Mouse (Mus musculus) lung, adult 18-20 months (tissue): ENCODE results near the gene Spryd3.
A peak's percentile ranks its signal among the peaks of the same experiment; 100 is the strongest.

ENCODE experiments used
- DNase-seq, 2 experiments: peaks; one replicate each; pipeline ENCODE4 v3.0.0; 2022; ENCODE audit warnings: mixed read lengths in 2 of 2

The Spryd3 gene

DNA sequence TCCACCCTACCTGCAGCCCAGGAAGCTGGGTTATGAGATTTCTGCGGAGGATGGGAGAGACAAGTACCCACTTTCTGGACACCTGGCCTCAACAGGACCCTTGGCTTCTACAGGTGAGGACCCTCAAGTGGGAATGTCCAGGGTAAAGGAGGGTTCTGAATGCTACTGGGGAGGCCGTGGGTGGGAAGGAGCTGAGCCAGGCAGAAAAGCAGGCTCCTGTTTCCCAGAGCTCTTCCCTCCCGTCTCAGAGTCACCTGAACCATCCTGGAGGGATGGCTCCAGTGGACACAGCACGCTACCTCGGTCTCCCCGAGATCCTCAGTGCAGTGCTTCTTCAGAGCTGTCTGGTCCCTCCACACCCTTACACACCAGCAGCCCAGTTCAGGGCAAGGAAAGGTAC, 23.9 kb downstream of the Spryd3 start:
- no peak for DNase-seq

DNA sequence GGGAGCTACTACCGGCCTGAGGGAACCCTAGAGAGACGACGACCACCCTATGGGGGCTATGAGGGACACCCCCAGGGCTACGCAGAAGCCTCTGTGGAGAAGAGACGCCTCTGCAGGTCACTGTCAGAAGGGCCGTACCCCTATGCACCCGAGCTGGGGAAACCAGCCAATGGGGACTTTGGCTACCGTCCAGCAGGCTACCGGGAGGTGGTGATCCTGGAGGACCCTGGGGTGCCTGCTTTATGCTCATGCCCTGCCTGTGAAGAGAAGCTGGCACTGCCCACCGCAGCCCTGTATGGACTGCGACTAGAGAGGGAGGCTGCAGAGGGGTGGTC, 24.6 kb downstream of the Spryd3 start:
- DNase-seq, result no peak

DNA sequence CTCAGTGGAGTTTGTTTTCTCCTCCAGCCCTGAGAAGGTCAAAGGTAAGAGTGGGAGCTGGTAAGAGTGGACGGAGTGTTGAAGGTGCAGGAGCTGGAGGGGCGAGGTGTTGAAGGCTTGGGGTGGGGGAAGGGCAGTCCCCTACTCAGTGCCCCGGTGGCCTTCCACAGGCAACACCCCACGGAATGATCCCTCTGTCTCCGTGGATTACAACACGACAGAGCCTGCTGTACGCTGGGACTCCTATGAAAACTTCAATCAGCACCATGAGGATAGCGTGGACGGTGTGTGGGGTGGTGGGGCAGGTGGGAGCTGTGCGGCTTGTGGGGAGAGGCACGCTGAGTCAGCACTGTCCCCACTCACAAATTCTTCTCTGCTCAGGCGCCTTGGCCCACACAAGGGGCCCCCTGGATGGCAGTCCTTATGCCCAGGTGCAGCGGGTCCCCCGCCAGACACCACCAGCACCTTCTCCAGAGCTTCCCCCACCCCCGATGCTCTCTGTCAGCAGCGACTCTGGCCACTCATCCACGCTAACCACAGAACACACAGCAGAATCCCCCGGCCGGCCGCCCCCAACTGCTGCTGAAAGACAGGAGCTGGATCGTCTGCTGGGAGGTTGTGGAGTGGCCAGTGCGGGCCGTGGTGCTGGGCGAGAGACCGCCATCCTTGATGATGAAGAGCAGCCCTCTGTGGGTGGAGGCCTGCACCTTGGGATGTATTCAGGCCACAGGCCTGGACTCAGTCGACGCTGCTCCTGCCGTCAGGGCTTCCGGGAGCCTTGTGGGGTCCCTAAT, 25.1 kb downstream of the Spryd3 start:
- no peak for DNase-seq

- no peak for DNase-seq
Measured at GRCm38 (mm10) chr15:102110271-102110670, 25.8 kb downstream of the Spryd3 start.

DNA sequence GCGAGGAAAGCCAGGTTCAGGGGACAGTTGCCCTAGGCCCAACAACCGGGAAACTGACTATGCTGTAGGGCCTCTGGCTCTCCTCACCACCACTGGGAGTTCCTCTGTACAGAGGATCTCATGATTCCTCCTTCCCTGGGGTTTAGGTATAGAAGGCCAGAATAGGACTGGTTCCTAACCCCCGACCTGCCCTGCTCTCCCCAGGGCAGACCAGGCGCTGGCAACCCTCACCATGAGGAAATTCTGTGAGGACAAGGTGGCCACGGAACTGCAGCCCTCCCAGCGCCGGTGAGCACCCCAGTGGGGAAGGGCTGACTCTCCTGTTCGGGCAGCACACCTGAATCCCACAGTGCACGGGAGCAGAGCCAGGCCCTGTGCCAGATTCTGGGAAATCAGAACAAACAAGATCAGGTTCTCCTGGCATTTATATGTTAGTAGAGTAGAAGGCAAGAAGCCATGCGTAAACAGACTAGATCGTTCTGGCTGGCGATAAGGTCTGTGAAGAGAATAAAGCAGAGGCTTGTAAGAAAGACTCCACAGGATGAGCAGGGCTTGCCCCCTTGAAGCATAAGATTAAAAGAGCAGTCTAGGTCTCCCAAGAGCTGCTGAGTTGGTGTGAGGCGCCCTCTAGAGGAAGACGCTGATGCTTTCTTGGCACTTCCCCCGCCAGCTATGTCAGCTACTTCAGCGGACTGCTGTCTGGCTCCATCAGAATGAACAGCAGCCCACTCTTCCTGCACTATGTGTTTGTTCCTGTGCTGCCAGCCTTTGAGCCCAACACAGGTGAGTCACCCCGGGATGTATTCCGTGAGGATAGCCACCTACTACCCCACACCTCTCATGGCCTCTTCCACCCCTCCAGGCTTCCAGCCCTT, 27.1 kb downstream of the Spryd3 start:
- peak; percentile 77 for DNase-seq

DNA sequence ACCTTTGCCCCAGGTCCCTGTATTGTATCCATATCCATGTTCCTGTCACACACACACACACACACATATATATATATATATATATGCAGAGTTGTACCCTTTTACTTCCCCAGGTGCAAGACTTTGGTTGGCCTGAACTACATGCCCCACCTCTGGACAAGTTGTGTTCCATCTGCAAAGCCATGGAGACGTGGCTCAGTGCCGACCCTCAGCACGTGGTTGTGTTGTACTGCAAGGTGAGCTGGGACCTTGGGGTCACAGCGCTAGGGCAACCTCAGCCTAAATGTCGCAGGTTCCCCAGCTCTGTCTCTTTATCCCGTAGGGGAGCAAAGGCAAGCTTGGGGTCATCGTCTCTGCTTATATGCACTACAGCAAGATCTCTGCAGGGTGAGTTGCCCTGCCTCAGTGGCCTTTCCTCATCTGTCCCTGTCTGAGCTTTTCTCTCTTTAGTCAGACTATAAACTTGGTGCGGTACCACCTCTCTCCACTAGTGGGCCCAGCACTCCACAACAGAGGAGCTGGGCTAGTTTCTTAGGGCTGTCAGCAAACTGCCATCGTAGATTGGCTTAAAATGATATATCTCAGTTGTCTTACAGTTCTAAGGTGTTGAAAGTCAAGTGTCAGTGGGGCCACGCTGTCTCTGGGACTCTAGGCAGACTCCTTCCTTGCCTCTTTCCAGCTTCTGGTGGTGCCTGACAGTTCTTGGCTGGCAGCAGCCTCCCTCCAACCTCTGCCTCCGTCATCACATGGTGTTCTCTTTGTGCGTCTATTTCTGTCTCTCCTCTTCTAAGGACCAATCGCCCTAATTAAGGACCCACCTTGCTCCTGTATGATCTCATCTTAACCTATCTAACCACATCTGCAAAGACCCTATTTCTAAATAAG, 28.1 kb downstream of the Spryd3 start:
- DNase-seq, result peak in 1 of 2 experiments; percentile 67

DNA sequence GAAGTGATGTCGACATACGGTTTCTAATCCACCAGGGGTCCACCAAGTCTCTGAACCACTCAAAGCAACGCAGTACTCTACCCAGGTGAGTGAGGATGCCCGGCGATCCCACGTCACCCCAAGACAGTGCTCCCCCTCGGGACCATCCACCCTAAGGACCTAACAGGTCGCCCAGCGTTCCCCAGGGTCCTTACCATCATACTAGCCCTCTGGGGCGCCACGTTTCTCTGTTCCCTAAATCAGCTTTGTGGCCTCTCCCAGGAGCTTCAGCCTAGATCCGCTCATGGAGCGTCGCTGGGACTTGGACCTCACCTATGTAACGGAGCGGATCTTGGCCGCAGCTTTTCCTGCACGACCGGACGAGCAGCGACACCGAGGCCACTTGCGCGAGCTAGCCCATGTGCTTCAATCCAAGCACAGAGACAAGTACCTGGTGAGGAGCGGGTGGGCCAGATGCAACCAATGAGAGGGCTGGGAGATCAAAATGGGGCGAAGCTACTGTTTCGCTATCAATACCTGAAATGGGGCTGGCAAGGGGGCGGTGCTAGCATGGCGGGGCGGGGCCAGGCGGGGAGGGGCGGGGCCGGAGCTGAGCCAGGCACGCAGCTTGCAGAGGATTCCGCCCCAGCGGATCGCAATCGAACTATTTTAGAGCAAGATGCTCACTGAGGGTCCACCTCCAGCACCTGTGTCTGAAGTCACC, 29.1 kb downstream of the Spryd3 start:
- DNase-seq, result peak; percentile 64 to 68

DNA sequence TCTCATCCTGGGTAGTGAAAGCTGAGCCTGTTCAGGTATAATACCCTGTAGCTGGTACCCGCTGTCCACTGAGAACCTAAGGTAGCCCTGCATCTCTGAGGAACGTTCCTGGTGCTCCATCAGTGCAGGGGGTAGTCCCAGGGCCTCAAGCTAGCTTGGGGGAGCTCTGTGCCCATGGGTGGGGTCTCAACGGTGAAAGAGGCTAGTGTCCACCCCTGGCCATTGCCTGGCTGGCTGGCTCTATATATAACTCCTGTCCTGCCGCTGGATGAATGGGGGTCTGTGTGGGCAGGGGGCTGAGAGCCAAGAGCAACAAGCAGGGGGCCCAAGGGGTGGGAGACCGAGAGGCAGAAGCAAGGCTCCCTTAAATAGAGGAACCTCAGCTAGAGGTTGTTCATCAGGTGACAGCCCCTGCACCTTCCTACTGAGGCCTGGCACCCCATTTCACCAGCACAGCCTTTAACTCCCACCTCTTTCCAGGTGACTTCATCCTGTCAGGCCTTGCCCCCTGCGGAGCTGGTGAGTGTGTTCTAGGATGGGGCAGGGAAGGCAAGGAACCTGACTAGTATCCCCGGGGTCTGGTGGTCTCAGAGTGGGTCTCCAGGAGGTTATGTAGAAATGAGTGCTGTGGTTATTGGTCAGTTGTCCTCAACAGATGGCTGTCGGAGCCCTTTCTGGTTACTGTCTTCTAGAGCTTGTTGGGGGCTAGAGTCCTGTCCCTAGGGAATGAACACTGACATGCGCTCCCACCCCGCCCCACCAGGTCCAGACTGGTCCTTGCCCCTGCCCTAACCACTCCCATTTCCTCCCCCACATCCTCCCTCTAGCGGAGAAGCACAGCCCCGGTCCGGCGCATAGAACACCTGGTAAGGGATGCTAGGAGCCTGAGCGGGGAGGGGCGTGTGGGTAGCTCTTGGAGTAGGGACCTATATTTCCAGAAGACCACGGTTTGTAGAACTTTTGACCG, 30.0 kb downstream of the Spryd3 start:
- peak in 1 of 2 experiments; percentile 72 for DNase-seq

DNA sequence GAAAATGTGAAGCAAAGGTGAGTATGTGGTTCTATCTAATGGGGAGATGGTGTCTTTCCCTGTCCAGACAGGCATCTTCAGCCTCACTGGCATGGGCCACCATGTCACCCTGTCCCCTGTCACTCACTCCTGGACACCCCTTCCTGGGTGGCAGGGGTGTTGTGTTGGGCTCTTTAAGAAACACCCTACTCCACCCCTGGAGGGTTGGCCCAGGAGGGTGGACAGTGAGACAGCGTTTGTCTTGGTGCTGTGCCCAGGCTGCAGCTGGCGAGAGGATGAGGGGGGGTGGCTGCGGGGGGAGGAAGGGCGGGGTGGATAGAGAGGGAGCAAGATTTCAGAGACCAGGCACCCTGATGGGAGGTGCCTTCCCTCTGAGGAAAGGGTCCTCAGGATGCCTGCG, 30.7 kb downstream of the Spryd3 start:
- DNase-seq, result peak; percentile 87 to 93

GRCm38 (mm10) chr15:102103947-102104555, 32.0 kb downstream of the Spryd3 start:
- peak; percentile 93 to 96 for DNase-seq

GRCm38 (mm10) chr15:102103371-102103946, 32.6 kb downstream of the Spryd3 start:
- peak; percentile 74 to 84 for DNase-seq

DNA sequence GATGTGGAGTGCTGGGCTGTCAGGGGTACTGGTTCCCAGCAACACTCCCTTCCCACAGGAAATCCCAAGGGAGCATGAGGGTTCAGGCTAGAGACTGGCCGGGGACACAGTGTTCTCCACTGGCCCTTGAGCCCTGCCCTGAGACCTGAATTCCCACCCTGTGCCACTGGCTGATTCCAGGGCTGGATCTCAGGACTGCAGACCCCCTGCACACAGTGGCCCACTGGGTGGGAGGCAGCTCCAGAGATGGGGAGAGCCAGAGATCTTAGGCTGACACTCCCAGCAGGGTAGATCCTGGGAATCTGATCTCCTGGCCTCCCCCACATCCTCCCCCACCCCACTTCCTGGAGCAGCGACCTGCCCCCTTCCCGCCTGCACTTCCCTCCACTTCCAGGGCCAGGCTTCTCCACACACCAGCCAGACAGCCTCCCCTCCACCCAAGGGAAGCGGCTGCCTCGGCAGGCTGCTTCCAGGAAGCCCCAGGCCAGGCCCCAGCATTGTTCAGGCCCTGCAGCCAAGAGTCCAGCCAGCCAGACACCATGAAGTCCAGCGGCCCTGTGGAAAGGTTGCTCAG, 33.4 kb downstream of the Spryd3 start:
- DNase-seq, result peak; percentile 82 to 85

GRCm38 (mm10) chr15:102101672-102102541, 34.1 kb downstream of the Spryd3 start:
- peak; percentile 86 to 91 for DNase-seq

- peak; percentile 86 to 90 for DNase-seq
Measured at GRCm38 (mm10) chr15:102100996-102101671, 34.9 kb downstream of the Spryd3 start.

DNA sequence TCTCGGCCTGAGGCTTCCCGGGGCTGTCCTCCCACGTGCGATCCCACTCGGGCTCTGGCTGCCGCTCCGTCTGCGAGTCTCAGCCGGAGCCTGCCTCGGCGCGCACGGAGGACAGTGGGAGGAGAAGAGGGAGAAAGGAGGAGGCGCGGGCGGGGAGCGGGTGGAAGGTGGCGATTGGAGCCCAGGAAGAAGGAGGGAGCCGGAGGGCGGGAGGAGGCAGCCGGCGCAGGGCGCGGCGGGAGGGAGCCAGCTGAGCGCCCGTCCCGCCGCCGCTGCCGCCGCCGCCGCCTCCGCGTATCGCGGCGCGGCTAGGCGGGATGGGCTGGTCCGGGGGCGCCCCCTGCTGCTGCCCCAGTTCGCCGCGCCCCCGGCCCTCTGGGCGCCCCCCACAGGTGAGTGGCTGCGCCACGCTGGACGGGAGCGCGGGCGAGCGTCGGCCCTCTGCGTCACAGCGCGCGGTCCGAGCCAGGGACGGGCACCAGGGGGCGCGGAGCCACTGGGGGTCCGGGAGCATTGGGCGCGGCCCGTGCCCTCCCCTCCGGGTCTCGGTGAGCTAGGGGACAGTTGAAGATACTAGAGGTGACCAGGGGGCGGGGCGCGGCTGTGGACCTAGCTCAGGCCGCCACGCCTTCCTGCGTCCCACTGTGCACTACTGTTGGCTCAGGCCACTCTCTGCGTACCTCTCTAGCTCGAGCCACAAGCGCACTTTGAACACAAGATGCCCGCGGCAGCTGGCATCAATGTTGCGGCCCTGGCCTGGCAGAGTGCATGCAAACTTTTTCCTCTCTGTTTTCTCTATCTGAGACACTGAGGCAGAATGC, 35.7 kb downstream of the Spryd3 start, which contains the start of gene Tns2:
Gene Tns2 (plus strand): TSS at position 253 of the 821 bp plus-strand sequence.
- peak; percentile 91 to 93 for DNase-seq

DNA sequence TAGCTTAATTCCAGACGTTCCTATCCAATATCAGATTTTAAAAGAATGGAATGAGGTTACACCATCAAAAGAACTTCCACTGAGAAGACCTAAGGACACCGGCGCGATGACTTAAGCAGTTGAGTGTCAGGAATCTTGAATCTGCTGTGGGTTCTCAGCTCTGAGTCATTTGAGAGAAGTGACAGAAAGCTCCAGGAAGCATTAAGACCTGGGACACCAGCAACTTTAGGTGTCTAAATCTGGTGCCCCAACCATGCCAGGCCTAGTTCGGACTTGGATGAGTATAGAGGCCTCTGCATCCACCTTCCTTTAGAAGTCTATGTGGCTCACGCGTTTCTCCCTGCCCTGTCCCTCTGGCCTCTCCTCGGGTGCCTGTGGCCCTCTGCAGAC, 36.3 kb downstream of the Spryd3 start:
- no peak for DNase-seq

GRCm38 (mm10) chr15:102099260-102099659, 36.8 kb downstream of the Spryd3 start:
- DNase-seq, result no peak
